Mouse (Mus musculus): ENCODE measurements around the gene Serp2. TPM values are rescaled to one million over a fixed set of nuclear protein-coding genes. Genes with fewer than 3 reads are reported as not detected.

Gene Serp2
- 1 to 10 TPM in 1 of 2 experiments, under 1 TPM in 1; 0.75 to 1.1 TPM for total RNA-seq (2021)
- long read RNA-seq, experiment 1, result 0 reads
- long read RNA-seq, experiment 2, partial matches to known transcripts, result 2 of 2 reads
- long read RNA-seq, experiment 2, other reads (novel, unspliced or antisense), result 0 of 2 reads

DNA sequence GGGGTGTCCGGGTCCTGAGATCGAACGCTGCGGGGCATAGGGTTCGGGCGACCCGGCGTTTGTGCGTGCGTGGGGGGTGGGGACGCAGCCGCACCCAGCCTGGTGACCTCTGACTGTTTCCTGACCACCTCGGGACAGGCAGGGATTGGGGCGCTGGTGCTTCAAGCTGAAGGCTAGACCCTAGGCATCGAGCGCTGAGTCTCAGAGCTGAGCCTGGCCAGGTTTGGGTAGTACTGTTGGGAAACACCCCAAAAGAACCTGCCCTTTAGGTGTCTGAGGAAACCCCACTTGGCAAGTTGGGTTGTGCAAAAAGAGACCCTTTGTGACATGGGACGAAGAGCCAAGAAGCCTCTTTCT lies at the start of gene Serp2:
Serp2 (minus strand) TSS at position 38 of the 357 bp plus-strand sequence.
- DNase-seq, result no peak

GRCm38 (mm10) chr14:76605931-76606534 lies 49.3 kb upstream of the Serp2 start:
- DNase-seq, result no peak

DNA sequence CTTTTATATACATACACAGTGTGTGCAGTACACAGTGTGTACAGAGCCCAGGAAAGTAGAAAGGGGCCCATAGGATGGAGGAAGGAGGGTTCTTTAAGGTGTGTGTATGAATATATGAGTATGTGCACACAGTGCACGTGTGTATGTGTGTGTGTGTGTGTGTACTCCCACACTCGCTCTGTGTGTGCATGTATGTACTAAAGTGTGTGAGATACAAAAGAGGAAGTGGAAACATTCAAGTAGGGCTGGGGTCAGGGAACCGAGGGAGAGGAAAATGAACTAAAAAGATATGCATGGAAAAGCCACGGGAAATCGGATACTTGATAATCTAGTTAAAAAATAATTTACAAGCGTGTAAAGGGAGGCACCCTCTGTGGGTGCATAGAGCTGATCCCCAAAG lies 47.3 kb upstream of the Serp2 start:
- DNase-seq, result no peak

DNA sequence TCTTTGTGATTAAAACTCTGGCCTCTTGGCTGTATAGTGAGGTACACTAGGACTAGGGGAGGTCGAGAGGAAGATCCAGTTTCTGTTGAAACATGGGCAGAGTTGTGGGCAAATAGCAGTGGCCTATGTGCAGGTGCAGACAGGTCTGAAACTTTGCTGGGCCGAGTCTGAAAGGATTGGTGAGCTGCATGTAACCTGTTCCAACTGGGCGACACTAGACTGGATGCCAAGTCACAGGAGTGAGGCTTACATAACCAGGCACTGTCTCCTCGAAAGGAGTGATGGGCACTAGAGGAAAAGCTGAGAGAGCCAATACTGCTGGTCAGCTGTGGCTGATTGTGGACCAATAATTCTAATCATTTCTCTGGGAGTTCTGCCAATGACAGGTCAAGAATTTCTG lies 45.0 kb upstream of the Serp2 start:
- no peak for DNase-seq

DNA sequence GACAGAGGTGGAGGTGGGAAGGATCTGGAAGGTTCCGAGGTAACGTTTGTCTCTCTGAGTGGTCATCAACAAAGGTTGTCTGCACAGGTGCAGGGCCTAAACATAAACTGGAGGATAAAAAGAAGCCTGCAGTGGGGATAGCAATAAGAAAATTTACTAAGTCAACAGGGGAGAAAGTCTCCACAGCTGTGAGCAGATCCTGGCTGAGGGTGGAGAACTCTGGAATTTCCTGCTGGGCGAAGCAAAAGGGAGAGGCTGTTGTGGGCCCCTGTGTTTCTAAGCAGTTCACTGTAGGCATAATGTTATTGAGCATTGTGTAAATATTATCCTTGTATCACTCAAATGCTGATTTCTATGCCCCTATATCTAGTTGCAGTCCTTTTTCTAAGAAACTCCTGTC lies 43.7 kb upstream of the Serp2 start:
- peak in 1 of 2 experiments; percentile 42 for DNase-seq

GRCm38 (mm10) chr14:76599706-76600105 lies 43.0 kb upstream of the Serp2 start:
- no peak for DNase-seq

- peak; percentile 69 to 73 for DNase-seq
These were observed 42.0 kb upstream of the Serp2 start for GRCm38 (mm10) chr14:76598518-76599216.

DNA sequence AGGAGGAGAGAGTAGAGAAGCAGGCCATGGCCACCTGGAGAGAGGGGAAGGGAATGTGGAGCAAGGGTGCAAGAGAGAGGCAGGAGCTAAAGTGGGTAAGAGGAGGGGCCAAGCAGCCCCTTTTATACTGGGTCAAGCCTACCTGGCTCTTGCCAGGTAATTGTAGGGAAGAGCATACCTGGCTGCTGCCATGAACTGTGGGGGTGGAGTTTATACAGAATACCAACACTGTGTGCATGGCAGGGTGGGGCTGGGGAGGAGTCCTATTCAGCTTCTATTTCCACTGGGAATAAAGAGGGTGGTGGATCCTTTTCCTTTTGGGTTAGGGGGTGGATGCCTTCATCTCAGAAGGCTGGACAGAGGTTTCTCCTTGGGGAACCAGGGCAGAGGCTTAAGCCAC lies 41.1 kb upstream of the Serp2 start:
- no peak for DNase-seq

GRCm38 (mm10) chr14:76595048-76595859 lies 38.6 kb upstream of the Serp2 start:
- DNase-seq, result peak in 1 of 2 experiments; percentile 50

DNA sequence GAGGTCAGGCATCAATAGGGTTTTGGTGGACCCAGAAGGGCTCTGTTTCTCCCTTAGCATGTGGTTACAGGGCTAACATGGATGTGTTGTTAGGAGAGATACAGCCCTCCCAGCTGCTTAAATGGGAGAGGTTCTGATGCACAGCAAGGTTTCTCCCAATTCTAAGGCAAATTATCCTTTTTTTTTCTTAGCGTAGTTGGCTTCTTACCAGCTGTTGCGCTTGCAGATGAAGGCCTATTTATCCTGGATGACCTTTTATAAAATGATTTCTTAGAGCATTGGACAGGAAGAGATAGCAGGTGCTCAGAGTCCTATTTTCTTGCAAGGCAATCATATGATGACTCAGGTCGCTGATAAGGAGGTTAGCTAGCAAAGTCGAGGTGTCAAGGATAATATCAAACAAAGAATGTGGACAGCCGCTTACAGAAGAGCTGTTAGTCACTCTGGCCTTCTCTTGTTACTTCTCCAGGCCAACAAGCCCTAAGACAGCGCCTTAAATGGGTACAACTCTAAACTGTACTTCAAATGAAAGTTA lies 37.7 kb upstream of the Serp2 start:
- DNase-seq, result peak in 1 of 2 experiments; percentile 26

DNA sequence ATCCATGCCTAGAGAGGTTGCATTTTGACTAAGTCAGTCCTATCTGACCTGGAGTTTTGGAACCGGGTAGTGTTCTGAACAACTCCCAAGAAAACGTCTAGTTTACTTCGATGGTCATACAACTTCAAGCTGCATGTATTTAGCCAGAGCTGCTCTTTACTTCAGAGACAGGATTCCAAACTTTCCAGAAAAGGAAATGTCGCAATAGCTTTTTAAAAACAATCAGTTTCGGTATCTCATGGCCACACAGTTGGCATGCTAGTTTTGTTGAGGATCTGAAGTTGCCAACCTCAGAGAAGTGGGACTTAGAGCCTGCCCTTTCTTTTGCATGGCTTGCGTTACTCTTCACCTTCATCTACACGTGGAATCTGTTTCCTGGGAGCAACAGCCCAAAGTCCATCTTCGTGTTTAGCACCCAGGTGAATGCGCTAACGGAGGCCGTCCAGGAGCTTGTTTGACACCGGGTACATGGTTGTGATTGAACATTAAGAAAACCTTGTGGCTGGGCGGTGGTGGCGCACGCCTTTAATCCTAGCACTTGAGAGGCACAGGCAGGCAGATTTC lies 37.0 kb upstream of the Serp2 start:
- DNase-seq, result no peak

GRCm38 (mm10) chr14:76592721-76593120 lies 36.0 kb upstream of the Serp2 start:
- no peak for DNase-seq

- no peak for DNase-seq
These were observed 35.4 kb upstream of the Serp2 start for GRCm38 (mm10) chr14:76592090-76592489.

DNA sequence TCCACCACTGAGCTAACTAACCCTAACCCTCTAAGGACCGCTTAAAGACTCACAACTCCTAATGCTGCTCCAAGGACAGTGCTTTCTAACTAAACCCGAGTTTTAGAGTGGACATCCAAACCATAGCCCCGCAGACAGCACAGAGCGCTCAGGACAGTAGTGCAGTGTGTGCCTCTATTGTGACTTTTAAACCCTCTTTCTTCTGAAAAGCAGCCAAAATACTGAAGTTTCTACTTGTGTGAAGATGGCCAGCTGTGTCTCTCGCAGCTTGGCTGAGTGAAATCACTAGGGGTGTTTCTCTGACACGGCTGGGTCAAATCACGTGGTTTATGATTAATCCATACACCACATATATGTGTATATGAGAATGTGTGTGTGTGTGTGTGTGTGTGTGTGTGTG lies 33.4 kb upstream of the Serp2 start:
- DNase-seq, result no peak

GRCm38 (mm10) chr14:76589671-76590070 lies 33.0 kb upstream of the Serp2 start:
- DNase-seq, result no peak

DNA sequence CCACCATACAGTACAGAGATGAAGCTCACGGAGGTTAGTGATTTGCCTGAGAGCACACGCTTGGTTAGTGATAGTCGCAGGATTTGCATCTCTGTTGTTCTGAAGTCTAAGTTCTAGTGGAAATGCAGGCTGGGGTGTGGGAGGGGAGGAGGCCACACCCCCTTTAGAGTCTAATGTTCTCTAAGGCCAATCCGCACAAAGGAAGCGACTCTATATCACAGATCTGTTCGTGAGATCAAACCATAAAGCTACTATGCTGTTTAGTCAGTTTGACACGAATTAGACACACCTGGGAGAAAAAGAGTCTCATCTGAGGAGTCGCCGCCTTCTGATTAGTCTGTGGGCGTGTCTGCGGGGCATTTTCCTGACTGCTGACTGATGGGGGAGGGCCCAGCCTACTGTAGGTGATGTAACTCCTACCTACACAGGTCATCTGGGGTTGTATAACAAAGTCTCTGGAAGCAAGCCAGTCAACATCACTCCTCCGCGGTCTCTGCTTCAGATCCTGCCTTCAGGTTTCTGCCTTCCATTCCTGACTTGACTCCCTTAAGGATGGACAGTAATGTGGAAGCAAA lies 29.2 kb upstream of the Serp2 start:
- DNase-seq, result no peak

GRCm38 (mm10) chr14:76583985-76584384 lies 27.3 kb upstream of the Serp2 start:
- DNase-seq, result no peak

GRCm38 (mm10) chr14:76581974-76582922 lies 25.6 kb upstream of the Serp2 start:
- DNase-seq, result no peak

DNA sequence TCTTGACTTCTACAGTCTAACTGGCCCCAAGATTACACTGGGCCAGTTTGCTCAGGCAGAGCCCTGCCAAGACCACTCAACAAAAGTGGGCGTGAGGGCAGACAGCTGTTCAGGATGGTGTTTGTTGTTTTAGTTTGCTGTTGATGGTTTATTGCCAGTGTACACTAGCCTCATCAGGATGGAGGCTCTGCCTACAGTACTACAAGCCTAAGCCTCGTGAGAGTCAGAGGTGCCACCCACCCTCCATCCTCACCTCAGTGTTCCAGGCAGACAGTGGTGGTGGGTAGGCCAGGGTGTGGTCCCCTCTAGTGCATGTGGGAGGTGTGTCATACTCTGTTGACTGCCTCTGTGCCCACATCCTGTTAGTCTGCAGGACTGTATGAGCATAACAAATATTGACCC lies 23.0 kb upstream of the Serp2 start:
- DNase-seq, result peak in 1 of 2 experiments; percentile 23

DNA sequence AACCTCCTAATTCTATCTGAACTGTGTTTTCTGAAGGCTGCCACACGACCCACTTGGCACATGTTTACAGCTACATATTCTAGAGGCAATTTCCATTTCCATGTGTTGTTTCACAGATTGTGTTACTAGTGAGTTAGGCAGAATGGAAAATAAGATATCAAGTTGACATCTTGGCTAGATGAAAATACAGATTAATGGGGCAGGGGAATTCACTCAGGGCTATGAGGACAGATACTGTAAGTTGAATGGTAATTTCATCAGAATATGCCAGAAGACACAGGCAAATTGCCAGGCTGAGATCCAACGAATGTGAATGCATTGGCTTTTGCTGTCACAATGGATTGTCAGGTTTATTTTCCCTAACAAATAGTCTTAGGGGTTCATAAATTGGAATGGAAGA lies 21.2 kb upstream of the Serp2 start:
- DNase-seq, result no peak

GRCm38 (mm10) chr14:76570292-76570691 lies 13.6 kb upstream of the Serp2 start:
- no peak for DNase-seq
